Mouse (Mus musculus): Measurements from ENCODE around the gene Hoxa5.

Hoxa5 gene

GRCm38 (mm10) chr6:52214271-52214670, 9.9 kb upstream of the Hoxa5 start:
- DNase-seq (ENCODE audit: low read depth, low spot score): no peak

- DNase-seq (ENCODE audit: low read depth, low spot score): no peak
Measured at GRCm38 (mm10) chr6:52213119-52213986, 9.0 kb upstream of the Hoxa5 start, which contains the start of the genes Hoxa3 and Gm28308. Gene Hoxa3, minus strand, starts transcription at chr6:52213336. Gene Gm28308, minus strand, starts transcription at chr6:52213339.

- no peak for DNase-seq (ENCODE audit: low read depth, low spot score)
Measured at GRCm38 (mm10) chr6:52212556-52213118, 8.2 kb upstream of the Hoxa5 start.

GRCm38 (mm10) chr6:52211961-52212360, 7.6 kb upstream of the Hoxa5 start:
- DNase-seq (ENCODE audit: low read depth, low spot score): no peak

- DNase-seq (ENCODE audit: low read depth, low spot score): no peak
Measured at GRCm38 (mm10) chr6:52211170-52211935, 7.0 kb upstream of the Hoxa5 start.

- DNase-seq (ENCODE audit: low read depth, low spot score): no peak
Measured at GRCm38 (mm10) chr6:52209685-52210046, 5.3 kb upstream of the Hoxa5 start.

- DNase-seq (ENCODE audit: low read depth, low spot score): no peak
Measured at GRCm38 (mm10) chr6:52208868-52209684, 4.7 kb upstream of the Hoxa5 start.

GRCm38 (mm10) chr6:52208072-52208867, 3.9 kb upstream of the Hoxa5 start, which contains the start of gene Hoxa6:
Gene Hoxa6, minus strand, starts transcription at chr6:52208722.
- DNase-seq (ENCODE audit: low read depth, low spot score): no peak

- no peak for DNase-seq (ENCODE audit: low read depth, low spot score)
Measured at GRCm38 (mm10) chr6:52207684-52207976, 3.2 kb upstream of the Hoxa5 start.

- no peak for DNase-seq (ENCODE audit: low read depth, low spot score)
Measured at GRCm38 (mm10) chr6:52206882-52207683, 2.7 kb upstream of the Hoxa5 start.

- DNase-seq (ENCODE audit: low read depth, low spot score): no peak
Measured at GRCm38 (mm10) chr6:52205638-52206621, 1.5 kb upstream of the Hoxa5 start.

- no peak for DNase-seq (ENCODE audit: low read depth, low spot score)
Measured at GRCm38 (mm10) chr6:52205221-52205620, 834 bp upstream of the Hoxa5 start.

GRCm38 (mm10) chr6:52203371-52204049, 877 bp downstream of the Hoxa5 start:
- no peak for DNase-seq (ENCODE audit: low read depth, low spot score)

GRCm38 (mm10) chr6:52203121-52203370, 1.3 kb downstream of the Hoxa5 start:
- no peak for DNase-seq (ENCODE audit: low read depth, low spot score)

- DNase-seq (ENCODE audit: low read depth, low spot score): no peak
Measured at GRCm38 (mm10) chr6:52202362-52203120, 1.8 kb downstream of the Hoxa5 start.

GRCm38 (mm10) chr6:52201269-52201668, 3.1 kb downstream of the Hoxa5 start:
- DNase-seq (ENCODE audit: low read depth, low spot score): no peak

- DNase-seq (ENCODE audit: low read depth, low spot score): no peak
Measured at GRCm38 (mm10) chr6:52200751-52201250, 3.6 kb downstream of the Hoxa5 start.

Measured in brain, embryonic 18.5 days (tissue).